12 mouse cellular contexts compared by ENCODE assay signal in the genomic region with DNA sequence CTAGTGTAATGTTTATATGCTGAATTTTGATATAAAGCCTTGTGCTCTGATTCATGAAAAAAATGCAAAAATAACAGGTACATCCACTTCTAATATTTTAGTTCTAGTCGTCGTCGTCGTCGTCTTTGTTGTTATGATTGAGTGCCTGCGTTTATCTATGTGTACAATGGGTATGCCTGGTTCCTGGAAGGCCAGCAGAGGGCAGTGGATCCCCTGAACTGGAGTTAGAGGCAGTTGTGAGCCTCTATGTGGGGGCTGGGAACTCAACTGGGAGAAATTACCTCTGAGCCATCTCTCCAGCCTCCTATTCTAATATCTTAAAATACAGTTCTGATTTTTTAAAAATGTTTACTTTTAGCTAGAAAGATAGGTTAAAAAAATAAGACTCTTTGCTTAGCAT. TPM values are rescaled to one million over a fixed set of nuclear protein-coding genes. Genes with fewer than 3 reads are reported as not detected.
DNase-seq lines count a peak whose midpoint lies in the region; ATAC-seq and TF ChIP-seq lines count a peak whose summit lies in the region.
"Had no signal": no experiment of that assay in that cellular context is flagged by ENCODE, and none has a peak within 500 bp of the region (broad histone marks: within the 10 kb centered on the region; RNA-seq: fewer than 3 reads in every experiment).

No protein-coding gene starts in this region.

- intact Hi-C loops in left cerebral cortex, postnatal 14 days (cut with DNase I) = no loop called here

- no peaks in the 10 kb centered on the region for H3K36me3 ChIP-seq in intestine, postnatal 0 days (ENCODE audit: control insufficient read depth, insufficient read depth)
- no peaks in the 10 kb centered on the region for H3K36me3 ChIP-seq in intestine, embryonic 16.5 days (ENCODE audit: control insufficient read depth, insufficient read depth, low read length)
- H3K36me3 ChIP-seq in forebrain, embryonic 12.5 days (replicated peaks) = no peaks in the 10 kb centered on the region
- H3K36me3 ChIP-seq: liver, embryonic 13.5 days; midbrain, embryonic 13.5 days had no signal

- WGBS in intestine, postnatal 0 days = 55% methylated on average over 6 of the region's 6 CpGs
- 51% methylated on average over 6 of the region's 6 CpGs for WGBS in intestine, embryonic 16.5 days
- 61% methylated on average over 6 of the region's 6 CpGs for WGBS in forebrain, embryonic 12.5 days

- H3K4me1 ChIP-seq in intestine, postnatal 0 days (replicated peaks; ENCODE audit: control insufficient read depth, insufficient read depth, low read length) = no peaks in the 10 kb centered on the region
- H3K4me1 ChIP-seq in intestine, embryonic 16.5 days (ENCODE audit: control insufficient read depth, insufficient read depth, low read length) = no peaks in the 10 kb centered on the region
- no peaks in the 10 kb centered on the region for H3K4me1 ChIP-seq in cortical plate, adult 2 months (ENCODE audit: control insufficient read depth, insufficient read depth, low read length)
- no peaks in the 10 kb centered on the region for H3K4me1 ChIP-seq in forebrain, embryonic 12.5 days
- H3K4me1 ChIP-seq: midbrain, embryonic 13.5 days had no signal

- no peak overlapping the region for H3K4me3 ChIP-seq in intestine, postnatal 0 days (ENCODE audit: low read depth, low read length)
- no peak overlapping the region for H3K4me3 ChIP-seq in intestine, embryonic 16.5 days (ENCODE audit: low read length)
- no peak overlapping the region for H3K4me3 ChIP-seq in cortical plate, adult 2 months (ENCODE audit: insufficient read depth, low read length)
- no peak overlapping the region for H3K4me3 ChIP-seq in forebrain, embryonic 12.5 days (replicated peaks)
- H3K4me3 ChIP-seq: liver, embryonic 13.5 days; midbrain, embryonic 13.5 days had no signal

- H3K4me2 ChIP-seq in intestine, postnatal 0 days (replicated peaks; ENCODE audit: low read depth) = no peak overlapping the region
- no peak overlapping the region for H3K4me2 ChIP-seq in intestine, embryonic 16.5 days (ENCODE audit: low read depth, low read length)
- H3K4me2 ChIP-seq in forebrain, embryonic 12.5 days = no peak overlapping the region
- H3K4me2 ChIP-seq: liver, embryonic 13.5 days; midbrain, embryonic 13.5 days had no signal

- ATAC-seq in intestine, postnatal 0 days = no peak
- ATAC-seq in intestine, embryonic 16.5 days = no peak
- no peak for ATAC-seq in forebrain, embryonic 12.5 days (ENCODE audit: low FRiP score)
- ATAC-seq: midbrain, embryonic 13.5 days had no signal

- no peak overlapping the region for H3K9ac ChIP-seq in intestine, postnatal 0 days (ENCODE audit: low read depth, low read length)
- no peak overlapping the region for H3K9ac ChIP-seq in intestine, embryonic 16.5 days (ENCODE audit: low read depth, low read length)
- H3K9ac ChIP-seq in forebrain, embryonic 12.5 days = no peak overlapping the region
- H3K9ac ChIP-seq: liver, embryonic 13.5 days; midbrain, embryonic 13.5 days had no signal

- peak; percentile 31 for DNase-seq in 3T3-L1 (ENCODE audit: low read depth, low spot score)
- DNase-seq in A20 (ENCODE audit: low read depth, low spot score) = peak; percentile 30
- no peak for DNase-seq in left cerebral cortex, postnatal 14 days (ENCODE audit: low spot score in 2 of 2)
- no peak for DNase-seq in left cerebral cortex, adult 8-10 months (ENCODE audit: low spot score in 2 of 2)
- DNase-seq: liver, embryonic 13.5 days had no signal

- no peaks in the 10 kb centered on the region for H3K9me3 ChIP-seq in intestine, postnatal 0 days (ENCODE audit: control insufficient read depth)
- no peaks in the 10 kb centered on the region for H3K9me3 ChIP-seq in intestine, embryonic 16.5 days (ENCODE audit: control insufficient read depth, low read length)
- H3K9me3 ChIP-seq in forebrain, embryonic 12.5 days = no peaks in the 10 kb centered on the region
- H3K9me3 ChIP-seq: liver, embryonic 13.5 days; midbrain, embryonic 13.5 days had no signal

- no peak overlapping the region for H3K27ac ChIP-seq in intestine, postnatal 0 days (ENCODE audit: low read depth, low read length)
- no peak overlapping the region for H3K27ac ChIP-seq in intestine, embryonic 16.5 days (ENCODE audit: low read length)
- H3K27ac ChIP-seq in cortical plate, adult 2 months (ENCODE audit: insufficient read depth, low read length) = no peak overlapping the region
- H3K27ac ChIP-seq in forebrain, embryonic 12.5 days = no peak overlapping the region
- H3K27ac ChIP-seq: liver, embryonic 13.5 days; midbrain, embryonic 13.5 days had no signal

- TF ChIP-seq POLR2A in cortical plate, adult 2 months (IDR thresholded peaks at IDR 0.05; ENCODE audit: extremely low read depth, insufficient read depth, low read length) = no peak

- TF ChIP-seq CTCF in intestine, postnatal 0 days (IDR thresholded peaks at IDR 0.05; ENCODE audit: low read depth) = peak; percentile 56
- 0 out of 2 replicates have a peak, but pooled peaks have one; percentile 7 for TF ChIP-seq CTCF in cortical plate, adult 2 months (IDR thresholded peaks at IDR 0.05; ENCODE audit: extremely low read depth, insufficient read depth, low read length)

- no peaks in the 10 kb centered on the region for H3K27me3 ChIP-seq in intestine, postnatal 0 days (replicated peaks; ENCODE audit: control insufficient read depth, insufficient read depth, low read length)
- H3K27me3 ChIP-seq in intestine, embryonic 16.5 days (replicated peaks; ENCODE audit: control insufficient read depth, insufficient read depth, low read length) = no peaks in the 10 kb centered on the region
- no peaks in the 10 kb centered on the region for H3K27me3 ChIP-seq in forebrain, embryonic 12.5 days
- H3K27me3 ChIP-seq: liver, embryonic 13.5 days; midbrain, embryonic 13.5 days had no signal

RNA-seq across cellular contexts. Expression of a gene that starts 14.4 kb away (rescaled TPM):
- polyA plus RNA-seq in intestine, postnatal 0 days (2015; fragmentation: Nextera tagmentation; extraction: Ambion mirVana) = 0.66 and 0.68 TPM in 2 replicates
- polyA plus RNA-seq in intestine, embryonic 16.5 days (2015; fragmentation: Nextera tagmentation; extraction: Ambion mirVana) = 0.92 and 1.0 TPM in 2 replicates
- 0.84 and 0.91 TPM in 2 replicates for polyA plus RNA-seq in cortical plate, adult 2 months (2012; rRNA removed)
- total RNA-seq in left cerebral cortex, postnatal 14 days (2021) = 1 to 10 TPM; 2.9 to 3.1 TPM
- 1 to 10 TPM in 2 of 4 experiments, under 1 TPM in 2; 0.82 to 1.6 (median 1.2) TPM for total RNA-seq in left cerebral cortex, adult 8-10 months (2022)
- 0.06 and 0.15 TPM in 2 replicates for polyA plus RNA-seq in forebrain, embryonic 12.5 days (2016; fragmentation: Nextera tagmentation; extraction: Ambion mirVana)
- polyA plus RNA-seq: midbrain, embryonic 13.5 days had no signal

RNA-seq across cellular contexts. Expression of a gene that starts 35.2 kb away (rescaled TPM):
- 0.94 TPM in 1 of 2 replicates, not detected in the other for polyA plus RNA-seq in intestine, postnatal 0 days (2015; fragmentation: Nextera tagmentation; extraction: Ambion mirVana)
- 3.0 and 4.3 TPM in 2 replicates for polyA plus RNA-seq in intestine, embryonic 16.5 days (2015; fragmentation: Nextera tagmentation; extraction: Ambion mirVana)
- not detected in 2 replicates for polyA plus RNA-seq in cortical plate, adult 2 months (2012; rRNA removed)
- total RNA-seq in left cerebral cortex, postnatal 14 days (2021) = not detected
- not detected for total RNA-seq in left cerebral cortex, adult 8-10 months (2022)
- polyA plus RNA-seq in forebrain, embryonic 12.5 days (2016; fragmentation: Nextera tagmentation; extraction: Ambion mirVana) = 1.1 TPM in 1 of 2 replicates, not detected in the other
- total RNA-seq: layer of hippocampus, postnatal 14 days; neutrophil, adult 5-6 weeks had no signal
- polyA plus RNA-seq: midbrain, embryonic 13.5 days had no signal

RNA-seq across cellular contexts. Expression of a gene that starts 35.3 kb away (rescaled TPM):
- 45.5 and 48.5 TPM in 2 replicates for polyA plus RNA-seq in intestine, postnatal 0 days (2015; fragmentation: Nextera tagmentation; extraction: Ambion mirVana)
- 30.0 and 31.2 TPM in 2 replicates for polyA plus RNA-seq in intestine, embryonic 16.5 days (2015; fragmentation: Nextera tagmentation; extraction: Ambion mirVana)
- polyA plus RNA-seq in cortical plate, adult 2 months (2012; rRNA removed) = 15.7 and 19.6 TPM in 2 replicates
- total RNA-seq in left cerebral cortex, postnatal 14 days (2021) = 1 to 10 TPM; 7.9 to 8.5 TPM
- 10 to 100 TPM; 10.5 to 13.9 (median 11.4) TPM for total RNA-seq in left cerebral cortex, adult 8-10 months (2022)
- polyA plus RNA-seq in forebrain, embryonic 12.5 days (2016; fragmentation: Nextera tagmentation; extraction: Ambion mirVana) = 13.9 and 15.2 TPM in 2 replicates

RNA-seq across cellular contexts. Expression of a gene that starts 35.6 kb away (rescaled TPM):
- 35.5 and 41.3 TPM in 2 replicates for polyA plus RNA-seq in intestine, postnatal 0 days (2015; fragmentation: Nextera tagmentation; extraction: Ambion mirVana)
- 19.9 and 26.1 TPM in 2 replicates for polyA plus RNA-seq in intestine, embryonic 16.5 days (2015; fragmentation: Nextera tagmentation; extraction: Ambion mirVana)
- polyA plus RNA-seq in cortical plate, adult 2 months (2012; rRNA removed) = 11.2 and 11.3 TPM in 2 replicates
- total RNA-seq in left cerebral cortex, postnatal 14 days (2021) = 1 to 10 TPM; 5.0 to 6.9 TPM
- total RNA-seq in left cerebral cortex, adult 8-10 months (2022) = 10 to 100 TPM in 2 of 4 experiments, 1 to 10 TPM in 2; 6.4 to 10.4 (median 9.8) TPM
- 6.9 and 8.9 TPM in 2 replicates for polyA plus RNA-seq in forebrain, embryonic 12.5 days (2016; fragmentation: Nextera tagmentation; extraction: Ambion mirVana)

Comparison
In these comparisons a context has a peak if more than half of its experiments do, and no peak if none do; other contexts are left out.
1. DNase-seq: peak in 3T3-L1 (single experiment) and A20 (single experiment); none in left cerebral cortex, postnatal 14 days (0 of 2) and left cerebral cortex, adult 8-10 months (0 of 2).